Mouse (Mus musculus) myocyte (in vitro differentiated cells): ENCODE data around the gene Lta.

Experiments
- MAX ChIP-seq: IDR thresholded peaks from one replicate; pipeline ENCODE4 v1.6.1; 2011; ENCODE audit warnings: low read depth, mild to moderate bottlenecking, control low read depth
- POLR2A ChIP-seq: IDR thresholded peaks from one replicate; pipeline ENCODE4 v1.6.1; 2011; ENCODE audit warnings: low read depth, mild to moderate bottlenecking, control low read depth, moderate library complexity; ENCODE audit not compliant: insufficient read length
- REST ChIP-seq: IDR thresholded peaks from one replicate; pipeline ENCODE4 v1.6.1; 2011; ENCODE audit warnings: mild to moderate bottlenecking, control low read depth, moderate library complexity; ENCODE audit not compliant: insufficient read depth, insufficient read length
- SRF ChIP-seq: IDR thresholded peaks from one replicate; pipeline ENCODE4 v1.6.1; 2011; ENCODE audit warnings: low read depth; ENCODE audit not compliant: control insufficient read depth, insufficient read length
- TCF12 ChIP-seq: IDR thresholded peaks from one replicate; pipeline ENCODE4 v1.6.1; 2011; ENCODE audit warnings: mild to moderate bottlenecking, control low read depth; ENCODE audit not compliant: poor library complexity, insufficient read depth, severe bottlenecking
- USF1 ChIP-seq: IDR thresholded peaks from one replicate; pipeline ENCODE4 v1.6.1; 2011; ENCODE audit warnings: low read depth, mild to moderate bottlenecking, control low read depth, moderate library complexity

- TF ChIP-seq POLR2A (no peak), MAX (no peak), USF1 (no peak), TCF12 (no peak), SRF (no peak), REST (no peak)
Observed at GRCm38 (mm10) chr17:35180093-35180492, 25.1 kb downstream of the Lta start.
